Mouse (Mus musculus) heart, embryonic 13.5 days (tissue): ENCODE measurements around the gene Cnot10. TPM values are rescaled to one million over a fixed set of nuclear protein-coding genes. Genes with fewer than 3 reads are reported as not detected.

ENCODE experiments used
- ATAC-seq: fragments of 200-750 bp; cut with Nextera tagmentation; 2 replicates; pipeline ENCODE4 v1.8.0; 2017; ENCODE audit warnings: moderate TSS enrichment; ENCODE audit not compliant: insufficient number of reproducible peaks, low FRiP score, low TSS enrichment; ENCODE audit errors: extremely low read depth
- H3K27ac ChIP-seq: fragments of 300-500 bp; sonication (generic); replicated peaks from 2 replicates; pipeline ENCODE4 v1.5.1; 2015; ENCODE audit warnings: moderate library complexity, mild to moderate bottlenecking, inconsistent platforms
- H3K27me3 ChIP-seq: fragments of 300-500 bp; sonication (generic); replicated peaks from 2 replicates; pipeline ENCODE4 v1.6.1; 2015; ENCODE audit warnings: mild to moderate bottlenecking, inconsistent platforms
- H3K36me3 ChIP-seq: fragments of 300-500 bp; sonication (generic); 2 replicates; pipeline ENCODE4 v1.6.1; 2015; ENCODE audit warnings: mild to moderate bottlenecking, inconsistent platforms
- H3K4me1 ChIP-seq: fragments of 300-500 bp; sonication (generic); 2 replicates; pipeline ENCODE4 v1.6.1; 2015; ENCODE audit warnings: inconsistent platforms
- H3K4me2 ChIP-seq: fragments of 300-500 bp; sonication (generic); 2 replicates; pipeline ENCODE4 v1.6.1; 2015; ENCODE audit warnings: inconsistent platforms, mild to moderate bottlenecking, moderate library complexity
- H3K4me3 ChIP-seq: fragments of 300-500 bp; sonication (generic); 2 replicates; pipeline ENCODE4 v1.5.1; 2015; ENCODE audit warnings: moderate library complexity, mild to moderate bottlenecking, inconsistent platforms
- H3K9ac ChIP-seq: fragments of 300-500 bp; sonication (generic); 2 replicates; pipeline ENCODE4 v1.6.1; 2015; ENCODE audit warnings: inconsistent platforms, mild to moderate bottlenecking, moderate library complexity
- H3K9me3 ChIP-seq: fragments of 300-500 bp; sonication (generic); 2 replicates; pipeline ENCODE4 v1.6.1; 2016; ENCODE audit warnings: inconsistent platforms
- WGBS: fragments of 180-500 bp; shearing (Covaris S2); methylation state at CpG from one replicate; pipeline ENCODE4 v1.1.7; 2015; ENCODE audit warnings: mixed read lengths; 5-methylcytosine and 5-hydroxymethylcytosine counted together
- polyA plus RNA-seq: library from polyadenylated mRNA; unstranded; fragments of >200 nt; fragmentation: Nextera tagmentation; extraction: Ambion mirVana; gene quantifications from 2 replicates; pipeline ENCODE4 v1.2.1, GENCODE M21; 2015

Gene Cnot10
- polyA plus RNA-seq, 1 experiment from 2014 or later = 35.1 TPM

DNA sequence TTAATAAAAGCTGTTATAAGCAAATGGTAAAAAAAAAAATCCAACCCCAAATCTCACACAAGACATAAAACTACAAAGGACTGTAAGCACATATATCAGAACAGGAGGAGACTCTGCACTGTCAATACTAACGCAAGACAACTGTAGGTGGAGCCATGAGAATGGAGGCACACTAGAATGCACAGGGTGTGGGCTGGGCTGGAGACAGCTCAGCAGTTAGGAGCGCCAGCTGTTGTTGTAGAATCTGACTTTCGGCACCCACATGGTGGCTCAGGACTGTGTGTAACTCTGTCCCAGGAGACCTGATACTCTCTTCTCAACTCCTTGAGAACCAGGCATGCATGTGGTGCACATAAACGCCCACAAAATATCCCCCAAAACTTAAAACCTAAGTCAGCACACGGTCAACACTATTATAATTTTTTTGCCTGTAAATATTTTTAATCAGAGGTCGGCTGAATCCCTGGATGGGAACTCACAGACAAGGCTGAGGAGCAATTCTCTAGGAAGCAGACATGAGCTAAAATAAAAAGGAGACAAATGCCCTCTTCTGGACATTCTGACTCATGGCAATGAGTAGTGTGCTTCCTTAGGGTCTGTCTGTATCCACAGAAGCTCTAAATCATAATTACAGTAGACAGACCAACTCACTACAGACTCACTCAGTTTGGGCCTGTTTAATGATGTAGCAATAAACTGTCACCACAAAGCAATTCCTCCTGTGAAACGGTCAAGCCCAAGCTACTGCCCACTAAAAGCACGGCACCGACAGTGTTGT, 25.6 kb downstream of the Cnot10 start:
- no peak overlapping the region for H3K27ac ChIP-seq
- 78% methylated on average over 9 of the region's 9 CpGs for WGBS
- H3K4me3 ChIP-seq = no peak overlapping the region
- ATAC-seq = no peak
- peaks cover 84% of the 10 kb centered on the region for H3K36me3 ChIP-seq
- no peaks in the 10 kb centered on the region for H3K9me3 ChIP-seq
- no peaks in the 10 kb centered on the region for H3K27me3 ChIP-seq
- no peak overlapping the region for H3K4me2 ChIP-seq
- no peak overlapping the region for H3K9ac ChIP-seq
- H3K4me1 ChIP-seq = no peaks in the 10 kb centered on the region

- H3K9me3 ChIP-seq = no peaks in the 10 kb centered on the region
- no peak for ATAC-seq
- WGBS = 92% methylated on average over 4 of the region's 4 CpGs
- no peaks in the 10 kb centered on the region for H3K27me3 ChIP-seq
- no peaks in the 10 kb centered on the region for H3K4me1 ChIP-seq
- H3K27ac ChIP-seq = no peak overlapping the region
- no peak overlapping the region for H3K4me3 ChIP-seq
- H3K36me3 ChIP-seq = peaks cover 85% of the 10 kb centered on the region
- no peak overlapping the region for H3K4me2 ChIP-seq
- no peak overlapping the region for H3K9ac ChIP-seq
These were observed 27.0 kb downstream of the Cnot10 start for GRCm38 (mm10) chr9:114613026-114613425.

GRCm38 (mm10) chr9:114612566-114612965, 27.4 kb downstream of the Cnot10 start:
- Histone ChIP-seq H3K4me1 (no peaks in the 10 kb centered on the region), H3K4me2 (no peak overlapping the region), H3K27me3 (no peaks in the 10 kb centered on the region), H3K27ac (no peak overlapping the region), H3K9me3 (no peaks in the 10 kb centered on the region), H3K9ac (no peak overlapping the region), H3K36me3 (peaks cover 85% of the 10 kb centered on the region), H3K4me3 (no peak overlapping the region)
- WGBS = 83% methylated on average over 4 of the region's 4 CpGs
- ATAC-seq = no peak

GRCm38 (mm10) chr9:114610266-114610665, 29.7 kb downstream of the Cnot10 start:
- Histone ChIP-seq H3K4me3 (no peak overlapping the region), H3K4me1 (no peaks in the 10 kb centered on the region), H3K27me3 (no peaks in the 10 kb centered on the region), H3K27ac (no peak overlapping the region), H3K36me3 (peaks cover 96% of the 10 kb centered on the region), H3K4me2 (no peak overlapping the region), H3K9me3 (no peaks in the 10 kb centered on the region), H3K9ac (no peak overlapping the region)
- WGBS = 86% methylated on average over 3 of the region's 3 CpGs
- no peak for ATAC-seq

- no peak for ATAC-seq
- no peak overlapping the region for H3K4me3 ChIP-seq
- no peaks in the 10 kb centered on the region for H3K4me1 ChIP-seq
- no peak overlapping the region for H3K4me2 ChIP-seq
- WGBS = 62% methylated on average over 12 of the region's 12 CpGs
- no peak overlapping the region for H3K9ac ChIP-seq
- no peak overlapping the region for H3K27ac ChIP-seq
- H3K27me3 ChIP-seq = no peaks in the 10 kb centered on the region
- peaks cover 83% of the 10 kb centered on the region for H3K36me3 ChIP-seq
- H3K9me3 ChIP-seq = no peaks in the 10 kb centered on the region
These were observed 36.0 kb downstream of the Cnot10 start for GRCm38 (mm10) chr9:114603876-114604540.

DNA sequence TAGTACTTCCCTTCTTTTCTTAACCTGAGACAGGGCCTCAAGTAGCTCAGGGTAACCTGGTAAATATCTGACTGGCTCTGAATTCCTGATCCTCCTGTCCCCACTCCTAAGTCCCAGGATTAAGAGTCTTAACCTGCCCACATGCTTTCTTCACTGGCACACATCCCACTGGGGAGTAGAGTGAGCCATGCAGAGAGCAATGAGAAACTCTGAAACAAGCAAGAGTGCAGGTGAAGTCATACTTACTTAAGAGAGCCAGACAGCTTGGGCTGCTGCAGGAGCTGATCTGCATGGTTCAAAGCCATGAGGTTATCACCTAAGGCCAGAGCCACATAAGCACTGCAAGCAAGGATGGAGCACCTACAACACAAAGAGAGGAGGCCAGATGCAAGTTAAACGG, 38.9 kb downstream of the Cnot10 start:
- H3K36me3 ChIP-seq = peaks cover 84% of the 10 kb centered on the region
- WGBS = 76% methylated on average over 1 of the region's 1 CpGs
- ATAC-seq = no peak

DNA sequence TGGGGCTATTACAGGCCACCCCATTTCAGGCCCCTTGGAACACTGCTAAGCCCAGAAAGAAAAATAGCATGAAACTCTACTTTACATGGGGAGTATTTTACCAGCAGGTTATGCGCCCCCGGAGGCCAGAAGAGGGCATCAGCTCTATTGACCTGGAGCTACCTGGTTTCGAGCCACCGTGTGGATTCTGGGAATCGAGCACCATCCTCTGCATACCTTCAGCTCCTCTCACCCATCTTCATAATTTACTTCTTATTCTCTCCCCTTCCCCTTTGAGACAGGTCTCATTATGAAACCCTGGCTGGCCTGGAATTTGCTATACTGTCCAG, 55.0 kb downstream of the Cnot10 start:
- Histone ChIP-seq H3K4me1 (peaks cover 12% of the 10 kb centered on the region), H3K27ac (0 out of 2 replicates have a peak overlapping the region, but pooled peaks have one; percentile 59), H3K9ac (peak overlapping the region; percentile 81; the same call in 1 of the 2 replicates), H3K4me2 (peak overlapping the region; percentile 91; the same call in 1 of the 2 replicates), H3K9me3 (no peaks in the 10 kb centered on the region), H3K36me3 (peaks cover 44% of the 10 kb centered on the region), H3K4me3 (no peak overlapping the region), H3K27me3 (peaks cover 10% of the 10 kb centered on the region; the same call in 1 of the 2 replicates)
- 59% methylated on average over 5 of the region's 5 CpGs for WGBS
- ATAC-seq = no peak

More for the DNA sequence above, 38.9 kb downstream of the Cnot10 start:
- Histone ChIP-seq H3K27me3 (no peaks in the 10 kb centered on the region), H3K4me2 (no peak overlapping the region), H3K4me3 (no peak overlapping the region), H3K4me1 (no peaks in the 10 kb centered on the region), H3K27ac (no peak overlapping the region), H3K9me3 (no peaks in the 10 kb centered on the region), H3K9ac (no peak overlapping the region)

GRCm38 (mm10) chr9:114584183-114585016, 55.6 kb downstream of the Cnot10 start:
- Histone ChIP-seq H3K9ac (peak overlapping the region; percentile 81), H3K4me3 (peak overlapping the region; percentile 54), H3K4me1 (peaks cover 14% of the 10 kb centered on the region), H3K27ac (peak overlapping the region; percentile 59), H3K4me2 (peak overlapping the region; percentile 91), H3K36me3 (peaks cover 38% of the 10 kb centered on the region), H3K9me3 (no peaks in the 10 kb centered on the region), H3K27me3 (peaks cover 10% of the 10 kb centered on the region; the same call in 1 of the 2 replicates)
- ATAC-seq = no peak
- 10% methylated on average over 31 of the region's 31 CpGs for WGBS

DNA sequence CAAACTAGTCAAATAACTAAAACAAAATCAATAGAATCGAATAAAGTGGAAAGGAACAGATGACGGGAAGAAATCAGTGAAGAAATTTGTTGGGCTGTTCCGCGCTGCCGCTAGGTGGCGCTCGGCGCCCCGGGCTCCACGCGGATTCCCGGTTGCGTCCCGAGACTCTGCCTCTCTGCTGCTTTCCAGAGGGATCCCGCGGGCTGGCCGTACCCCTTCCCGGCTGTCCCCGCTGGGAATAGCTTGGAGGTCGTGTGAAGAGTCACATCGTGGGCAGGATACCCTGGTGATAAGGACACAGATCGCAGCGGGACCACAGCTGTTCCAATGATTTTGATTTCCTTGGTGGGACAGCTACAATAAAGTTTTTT, 56.2 kb downstream of the Cnot10 start:
- Histone ChIP-seq H3K4me1 (peaks cover 20% of the 10 kb centered on the region), H3K4me2 (peak overlapping the region; percentile 91), H3K36me3 (peaks cover 32% of the 10 kb centered on the region), H3K4me3 (peak overlapping the region; percentile 54), H3K27ac (peak overlapping the region; percentile 59), H3K27me3 (peaks cover 10% of the 10 kb centered on the region; the same call in 1 of the 2 replicates), H3K9me3 (no peaks in the 10 kb centered on the region), H3K9ac (peak overlapping the region; percentile 81)
- peak; percentile 37; the same call in 1 of the 2 replicates for ATAC-seq
- WGBS = 1% methylated on average over 23 of the region's 23 CpGs

DNA sequence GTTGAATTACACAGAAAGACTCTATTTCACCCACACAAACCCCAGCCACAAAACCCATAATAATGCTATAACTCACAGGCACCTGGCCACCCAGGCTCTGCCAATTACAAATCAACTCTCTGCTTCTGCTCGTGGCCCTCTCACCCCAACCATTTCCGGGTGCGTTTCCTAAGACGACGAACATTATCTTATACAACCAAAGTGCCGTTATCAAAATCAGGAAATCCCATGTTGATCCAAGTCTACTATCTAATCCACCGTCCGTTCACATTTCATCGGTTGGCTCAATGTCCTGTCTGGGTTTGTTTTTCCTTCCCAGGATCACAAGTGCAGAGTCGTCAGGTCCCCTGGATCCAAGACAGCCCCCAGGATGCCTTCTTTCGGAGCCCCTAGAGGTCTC, 61.3 kb downstream of the Cnot10 start:
- no peaks in the 10 kb centered on the region for H3K9me3 ChIP-seq
- H3K4me3 ChIP-seq = no peak overlapping the region
- H3K27ac ChIP-seq = no peak overlapping the region
- peaks cover 39% of the 10 kb centered on the region for H3K27me3 ChIP-seq
- ATAC-seq = no peak
- H3K36me3 ChIP-seq = no peaks in the 10 kb centered on the region
- H3K9ac ChIP-seq = no peak overlapping the region
- 21% methylated on average over 11 of the region's 11 CpGs for WGBS
- H3K4me2 ChIP-seq = no peak overlapping the region
- H3K4me1 ChIP-seq = peaks cover 14% of the 10 kb centered on the region; the same call in 1 of the 2 replicates

GRCm38 (mm10) chr9:114576001-114576400, 64.0 kb downstream of the Cnot10 start:
- WGBS = 75% methylated on average over 1 of the region's 1 CpGs
- H3K4me3 ChIP-seq = no peak overlapping the region
- no peak overlapping the region for H3K27ac ChIP-seq
- H3K4me2 ChIP-seq = no peak overlapping the region
- H3K9me3 ChIP-seq = no peaks in the 10 kb centered on the region
- H3K27me3 ChIP-seq = peaks cover 44% of the 10 kb centered on the region
- H3K9ac ChIP-seq = no peak overlapping the region
- ATAC-seq = no peak
- H3K4me1 ChIP-seq = 0 out of 2 replicates have a peak, but pooled peaks cover 12% of the 10 kb centered on the region
- H3K36me3 ChIP-seq = no peaks in the 10 kb centered on the region
